Mouse (Mus musculus): ENCODE data around the gene Cyfip2. TPM values are rescaled to one million over a fixed set of nuclear protein-coding genes. Genes with fewer than 3 reads are reported as not detected.
A peak's percentile ranks its signal among the peaks of the same experiment; 100 is the strongest.
"Not testable (repeated sequence)": the region's sequence is repeated elsewhere in the genome, so short reads cannot be mapped to it uniquely, and the experiment has no call there.

The Cyfip2 gene
- total RNA-seq, 2 experiments from 2014 or later = 530 to 540 TPM

- TF ChIP-seq CTCF (conservative IDR thresholded peaks at IDR 0.05) = no peak
- H3K4me3 ChIP-seq = no peak overlapping the region
- H3K27ac ChIP-seq = no peak overlapping the region
- no peak for DNase-seq (ENCODE audit: low spot score in 2 of 2)
Measured at GRCm38 (mm10) chr11:46184946-46185345, 127.7 kb downstream of the Cyfip2 start.

- H3K27ac ChIP-seq; DNase-seq (ENCODE audit: low spot score in 2 of 2): not testable (repeated sequence)
Measured at GRCm38 (mm10) chr11:46182031-46182430, 130.6 kb downstream of the Cyfip2 start.

GRCm38 (mm10) chr11:46177246-46178043 is 135.2 kb downstream of the Cyfip2 start:
- Histone ChIP-seq H3K4me3 (no peak overlapping the region), H3K27ac (no peak overlapping the region)
- TF ChIP-seq CTCF (conservative IDR thresholded peaks at IDR 0.05) = no peak
- no peak for DNase-seq (ENCODE audit: low spot score in 2 of 2)

More at GRCm38 (mm10) chr11:46182031-46182430, 130.6 kb downstream of the Cyfip2 start:
- H3K4me3 ChIP-seq = not testable (repeated sequence)

- Histone ChIP-seq H3K27ac (no peak overlapping the region), H3K4me3 (no peak overlapping the region)
- TF ChIP-seq CTCF (conservative IDR thresholded peaks at IDR 0.05) = no peak
- DNase-seq (ENCODE audit: low spot score in 2 of 2) = no peak
Measured at GRCm38 (mm10) chr11:46176155-46176554, 136.5 kb downstream of the Cyfip2 start.

DNA sequence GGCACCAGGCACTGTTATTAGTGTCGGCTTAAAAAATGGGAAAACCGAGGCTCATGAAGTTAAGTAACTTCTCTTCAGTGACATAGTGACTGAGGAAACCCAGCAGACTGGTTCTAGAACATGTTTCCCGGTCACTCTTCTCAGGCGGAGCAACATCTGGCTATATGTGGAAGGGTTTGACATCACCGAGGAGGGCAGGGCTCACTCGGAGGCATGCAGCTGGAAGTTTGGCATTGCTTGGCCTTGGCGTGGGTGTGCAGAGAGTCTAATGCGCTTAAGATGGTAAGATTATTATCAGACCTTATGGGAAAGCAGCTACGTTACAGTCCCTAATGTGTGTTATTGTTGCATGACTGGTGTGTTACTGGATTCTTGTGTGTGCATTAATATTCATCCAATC is 140.5 kb downstream of the Cyfip2 start:
- Histone ChIP-seq H3K27ac (no peak overlapping the region), H3K4me3 (no peak overlapping the region)
- no peak for TF ChIP-seq CTCF (conservative IDR thresholded peaks at IDR 0.05)
- no peak for DNase-seq (ENCODE audit: low spot score in 2 of 2)

DNA sequence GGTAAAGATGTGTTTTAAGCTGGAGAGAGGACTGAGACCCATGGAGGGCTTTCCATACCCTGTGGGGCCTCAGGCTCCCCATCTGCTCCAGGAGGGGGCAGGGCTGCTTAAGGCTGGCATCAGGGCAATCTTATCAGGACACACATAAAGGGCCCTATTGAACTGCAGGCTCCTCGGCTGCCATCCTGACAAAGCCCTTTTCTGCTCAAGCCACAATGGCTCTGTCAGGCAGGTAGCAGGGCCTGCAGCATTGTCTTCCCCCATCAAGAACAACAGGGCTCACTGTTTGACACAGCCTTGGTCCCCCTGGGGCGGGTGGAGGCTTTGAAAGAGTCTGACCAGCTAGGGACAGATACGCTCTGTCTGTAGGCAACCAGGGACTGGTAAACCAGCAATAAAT is 142.8 kb downstream of the Cyfip2 start:
- DNase-seq (ENCODE audit: low spot score in 2 of 2) = no peak
- H3K27ac ChIP-seq = peak overlapping the region; percentile 69
- 0 out of 2 replicates have a peak, but pooled peaks have one; percentile 12 for TF ChIP-seq CTCF (conservative IDR thresholded peaks at IDR 0.05)
- H3K4me3 ChIP-seq = no peak overlapping the region

- Histone ChIP-seq H3K27ac (0 out of 2 replicates have a peak overlapping the region, but pooled peaks have one; percentile 7), H3K4me3 (no peak overlapping the region)
- TF ChIP-seq CTCF (conservative IDR thresholded peaks at IDR 0.05) = no peak
- no peak for DNase-seq (ENCODE audit: low spot score in 2 of 2)
Measured at GRCm38 (mm10) chr11:46168506-46168905, 144.2 kb downstream of the Cyfip2 start.

- no peak for TF ChIP-seq CTCF (conservative IDR thresholded peaks at IDR 0.05)
- H3K27ac ChIP-seq = peak within 1 kb of the TSS; percentile 43
- DNase-seq (ENCODE audit: low spot score in 2 of 2) = peak; percentile 3 to 13
- H3K4me3 ChIP-seq = peak within 1 kb of the TSS; percentile 55
Measured at GRCm38 (mm10) chr11:46165866-46166585, 146.6 kb downstream of the Cyfip2 start, which contains the start of gene Nipal4. Gene Nipal4 (minus strand): TSS chr11:46166508.

- TF ChIP-seq CTCF (conservative IDR thresholded peaks at IDR 0.05) = peak; percentile 43
- no peak overlapping the region for H3K27ac ChIP-seq
- DNase-seq (ENCODE audit: low spot score in 2 of 2) = no peak
- H3K4me3 ChIP-seq = no peak overlapping the region
Measured at GRCm38 (mm10) chr11:46157462-46157861, 155.2 kb downstream of the Cyfip2 start.

GRCm38 (mm10) chr11:46156945-46157344 is 155.7 kb downstream of the Cyfip2 start:
- H3K27ac ChIP-seq = no peak overlapping the region
- no peak overlapping the region for H3K4me3 ChIP-seq
- no peak for TF ChIP-seq CTCF (conservative IDR thresholded peaks at IDR 0.05)
- peak; percentile 12 to 26 for DNase-seq (ENCODE audit: low spot score in 2 of 2)

DNA sequence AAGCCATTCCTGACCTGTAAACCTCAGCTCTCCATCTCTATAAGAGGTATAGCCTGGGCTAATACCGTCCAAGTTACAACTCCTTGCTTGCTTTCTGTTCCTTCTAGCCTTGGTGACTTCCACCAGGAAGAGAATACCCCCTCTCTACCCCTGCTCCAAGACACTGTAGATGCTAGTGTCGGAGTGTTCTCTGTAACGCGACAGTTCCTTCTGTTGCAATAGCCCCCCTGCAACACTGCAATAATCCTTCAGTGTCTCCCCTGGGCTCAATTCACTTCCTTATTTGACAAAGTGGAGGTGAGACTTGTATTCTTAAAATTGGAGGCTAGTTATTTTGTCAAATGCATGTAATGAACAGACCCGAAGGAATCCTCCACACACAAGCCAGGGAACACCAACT is 166.0 kb downstream of the Cyfip2 start:
- H3K4me3 ChIP-seq = no peak overlapping the region
- H3K27ac ChIP-seq = no peak overlapping the region
- no peak for TF ChIP-seq CTCF (conservative IDR thresholded peaks at IDR 0.05)
- DNase-seq (ENCODE audit: low spot score in 2 of 2) = no peak

DNA sequence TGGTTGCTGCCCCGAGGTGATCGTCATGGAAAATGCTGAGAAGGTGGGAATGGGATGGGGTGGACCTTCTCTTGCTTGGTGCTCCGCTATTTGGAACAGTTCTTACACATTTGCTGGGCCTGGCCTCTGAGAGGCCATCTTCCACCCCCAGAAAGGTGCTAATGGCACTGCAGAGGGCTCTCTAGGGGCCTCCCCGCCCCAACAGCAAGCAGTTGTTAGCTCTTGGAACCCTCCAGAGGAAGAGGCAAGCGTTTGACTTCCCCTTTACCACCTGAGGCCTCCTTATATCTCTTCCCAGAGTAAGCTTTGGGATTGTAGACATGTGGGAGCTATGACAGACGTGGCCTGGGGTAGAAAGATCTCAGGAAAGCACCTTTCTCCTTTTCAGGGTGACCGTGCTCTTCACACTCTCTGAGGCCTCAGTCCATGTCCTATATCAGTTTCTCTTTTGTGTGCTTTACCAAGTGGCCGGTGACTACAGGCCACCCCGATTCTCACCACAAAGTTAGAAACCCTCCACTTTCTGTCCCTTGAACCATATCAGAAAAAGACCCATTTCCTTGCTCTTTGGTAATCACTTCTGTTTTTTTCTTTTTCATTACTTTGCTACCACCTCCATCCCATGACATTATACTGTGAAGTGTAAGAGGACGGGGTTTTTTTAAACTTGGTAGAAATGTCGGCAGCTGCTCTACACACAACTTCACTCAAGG is 167.3 kb downstream of the Cyfip2 start:
- no peak for TF ChIP-seq CTCF (conservative IDR thresholded peaks at IDR 0.05)
- Histone ChIP-seq H3K27ac (no peak overlapping the region), H3K4me3 (no peak overlapping the region)
- DNase-seq (ENCODE audit: low spot score in 2 of 2) = no peak

Small RNA genes lying within 50 kb of the gene (microRNA-seq; reads per million reads assigned to microRNA genes)
- gene Mir7239 = 0.18 to 0.32 reads per million in 2 experiments

Other genes with a start within 250 kb of the Cyfip2 start
- 1 to 10 TPM; 1.3 to 1.7 TPM for gene Nipal4, start 146.4 kb downstream of the Cyfip2 start, total RNA-seq (2021)
- 1 to 10 TPM in 1 of 2 experiments, under 1 TPM in 1; 0.72 to 1.0 TPM for gene Fndc9, start 77.3 kb downstream of the Cyfip2 start, total RNA-seq (2021)
- under 1 TPM; 0.27 to 0.38 TPM for gene Itk, start 76.7 kb upstream of the Cyfip2 start, total RNA-seq (2021)
- gene Fam71b, start 83.7 kb upstream of the Cyfip2 start, total RNA-seq (2021) = not detected
- 10 to 100 TPM; 34.4 to 36.1 TPM for gene Med7, start 124.1 kb upstream of the Cyfip2 start, total RNA-seq (2021)
- gene Havcr2, start 142.1 kb upstream of the Cyfip2 start, total RNA-seq (2021) = 1 to 10 TPM; 2.2 to 2.8 TPM
- not detected for gene Gm12169, start 211.4 kb upstream of the Cyfip2 start, total RNA-seq (2021)

Data from layer of hippocampus, adult 2 months (tissue).